Mouse (Mus musculus): ENCODE measurements around the gene Adsl. TPM values are rescaled to one million over a fixed set of nuclear protein-coding genes. Genes with fewer than 3 reads are reported as not detected.
A peak's percentile ranks its signal among the peaks of the same experiment; 100 is the strongest.

Gene Adsl
- polyA plus RNA-seq, 1 experiment from 2014 or later, result 215 TPM

- H3K4me3 ChIP-seq, result no peak overlapping the region
- H3K36me3 ChIP-seq (replicated peaks), result peaks cover 97% of the 10 kb centered on the region
- H3K27me3 ChIP-seq (replicated peaks; ENCODE audit: low read depth, poor library complexity, severe bottlenecking), result no peaks in the 10 kb centered on the region
- H3K27ac ChIP-seq (replicated peaks), result no peak overlapping the region
- no peak for DNase-seq (ENCODE audit: low spot score)
- WGBS, result 91% methylated on average over 10 of the region's 10 CpGs
- 0 out of 2 replicates have a peak, but pooled peaks cover 3% of the 10 kb centered on the region for H3K4me1 ChIP-seq
- no peaks in the 10 kb centered on the region for H3K9me3 ChIP-seq
These were observed 68.2 kb downstream of the Adsl start for GRCm38 (mm10) chr15:81016488-81016887.

- Histone ChIP-seq H3K4me3 (no peak overlapping the region), H3K27ac (replicated peaks) (no peak overlapping the region), H3K9me3 (no peaks in the 10 kb centered on the region), H3K36me3 (replicated peaks) (peaks cover 97% of the 10 kb centered on the region), H3K4me1 (0 out of 2 replicates have a peak, but pooled peaks cover 3% of the 10 kb centered on the region), H3K27me3 (replicated peaks; ENCODE audit: low read depth, poor library complexity, severe bottlenecking) (no peaks in the 10 kb centered on the region)
- DNase-seq (ENCODE audit: low spot score), result no peak
- 93% methylated on average over 7 of the region's 7 CpGs for WGBS
These were observed 69.0 kb downstream of the Adsl start for GRCm38 (mm10) chr15:81017308-81017707.

Small RNA genes within 50 kb of the gene (microRNA-seq; reads per million reads assigned to microRNA genes)
- 14.3 reads per million, percentile 25 among the genes with 10 or more reads in this experiment for gene Mir5113

Other genes starting within 250 kb of the Adsl start
- gene Tnrc6b, start 237.2 kb upstream of the Adsl start, polyA plus RNA-seq (2016; fragmentation: Nextera tagmentation; extraction: Ambion mirVana), result 44.2 and 46.9 TPM in 2 replicates
- 30.8 and 32.0 TPM in 2 replicates for gene Sgsm3, start 29.3 kb downstream of the Adsl start, polyA plus RNA-seq (2016; fragmentation: Nextera tagmentation; extraction: Ambion mirVana)
- 25.0 and 26.3 TPM in 2 replicates for gene Mrtfa, start 242.3 kb downstream of the Adsl start, polyA plus RNA-seq (2016; fragmentation: Nextera tagmentation; extraction: Ambion mirVana)